Mouse (Mus musculus) midbrain, embryonic 10.5 days (tissue): ENCODE measurements at regions not wholly inside any gene's neighbourhood (a gene's known extent, or its start where the extent isn't known, plus 50 kb on each side); places are given as distances from the start of the nearest gene placed in this dataset.

Source experiments
- DNase-seq: peaks from one replicate; pipeline ENCODE4 v3.0.0-alpha.2; 2017; ENCODE audit warnings: low spot score
- H3K27ac ChIP-seq: fragments of 300-500 bp; sonication (generic); replicated peaks from 2 replicates; pipeline ENCODE4 v1.5.1; 2016; ENCODE audit warnings: mild to moderate bottlenecking
- H3K27me3 ChIP-seq: fragments of 300-500 bp; sonication (generic); 2 replicates; pipeline ENCODE4 v1.6.1; 2016; ENCODE audit warnings: low read depth, mild to moderate bottlenecking; ENCODE audit not compliant: poor library complexity, severe bottlenecking
- H3K36me3 ChIP-seq: fragments of 300-500 bp; sonication (generic); 2 replicates; pipeline ENCODE4 v1.6.1; 2016; ENCODE audit warnings: mild to moderate bottlenecking, moderate library complexity
- H3K4me1 ChIP-seq: fragments of 300-500 bp; sonication (generic); 2 replicates; pipeline ENCODE4 v1.6.1; 2016
- H3K4me3 ChIP-seq: fragments of 300-500 bp; sonication (generic); 2 replicates; pipeline ENCODE4 v1.5.1; 2016; ENCODE audit warnings: mild to moderate bottlenecking, moderate library complexity
- H3K9me3 ChIP-seq: fragments of 300-500 bp; sonication (generic); replicated peaks from 2 replicates; pipeline ENCODE4 v1.6.1; 2016; ENCODE audit warnings: mild to moderate bottlenecking
- WGBS: fragments of 180-500 bp; shearing (Covaris S2); methylation state at CpG from one replicate; pipeline ENCODE4 v1.1.7; 2016; 5-methylcytosine and 5-hydroxymethylcytosine counted together

DNA sequence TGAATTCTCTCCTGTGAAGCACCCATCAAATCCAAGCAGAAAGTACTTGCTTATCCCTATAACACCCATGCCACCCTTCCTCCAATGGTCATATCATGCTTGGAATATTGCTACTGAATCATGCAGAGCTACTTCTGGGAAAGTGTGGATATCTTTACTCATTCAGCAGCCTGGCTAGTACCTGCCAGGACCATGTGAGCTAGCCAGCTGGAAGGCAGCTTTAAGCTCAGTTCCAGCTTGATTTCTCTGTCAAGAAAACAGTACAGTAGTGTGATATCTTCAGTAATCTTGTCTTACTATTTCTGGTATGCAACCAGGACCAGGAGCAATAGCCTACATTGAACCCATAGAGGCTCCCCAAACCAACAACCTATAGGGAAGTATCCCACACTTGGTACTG lies 2883.7 kb downstream of the Poteg start:
- H3K27ac ChIP-seq = no peak overlapping the region
- no peaks in the 10 kb centered on the region for H3K36me3 ChIP-seq
- no peak overlapping the region for H3K4me3 ChIP-seq
- no peaks in the 10 kb centered on the region for H3K9me3 ChIP-seq
- H3K4me1 ChIP-seq = no peaks in the 10 kb centered on the region
- DNase-seq = no peak
- H3K27me3 ChIP-seq = no peaks in the 10 kb centered on the region

DNA sequence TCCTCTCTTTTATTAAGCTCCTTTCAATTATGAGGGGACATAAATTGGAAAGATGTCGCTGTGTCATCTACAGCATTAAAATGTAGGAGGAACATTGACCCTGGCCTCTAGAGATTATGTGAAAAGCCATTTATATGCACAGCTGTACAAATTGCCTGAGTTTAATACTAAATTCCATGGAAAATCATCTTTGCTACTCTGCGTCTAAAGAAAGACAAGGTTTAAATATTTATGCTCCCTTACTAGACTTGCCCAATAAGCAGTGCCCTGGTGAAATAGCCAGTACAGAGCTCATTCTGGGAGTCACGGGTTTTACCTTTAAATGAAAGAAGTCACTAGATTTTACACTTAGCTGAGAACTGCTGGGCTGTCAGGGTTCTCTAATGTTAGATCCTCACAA lies 2885.9 kb downstream of the Poteg start:
- DNase-seq = no peak
- Histone ChIP-seq H3K27ac (no peak overlapping the region), H3K4me1 (no peaks in the 10 kb centered on the region), H3K27me3 (no peaks in the 10 kb centered on the region), H3K4me3 (no peak overlapping the region), H3K9me3 (no peaks in the 10 kb centered on the region), H3K36me3 (no peaks in the 10 kb centered on the region)
- WGBS = 83% methylated on average over 3 of the region's 3 CpGs

DNA sequence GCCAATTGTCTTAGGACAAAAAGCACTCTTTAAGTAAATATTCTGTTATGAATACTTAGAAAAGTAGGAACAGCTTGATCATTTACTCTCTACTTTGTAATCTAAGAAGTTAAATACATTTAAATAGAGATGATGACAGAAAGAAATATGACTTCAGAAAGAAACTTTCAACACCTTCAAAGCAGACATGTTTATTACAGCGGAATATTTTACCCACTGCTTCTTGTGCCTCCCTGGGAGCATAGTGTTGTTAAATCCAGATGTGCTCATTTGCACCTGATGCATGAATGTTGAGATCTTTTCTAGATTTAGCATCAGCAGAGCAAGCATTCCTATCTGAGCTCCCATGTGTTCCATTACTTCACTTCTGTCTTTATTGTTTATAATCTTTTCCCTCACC lies 2912.0 kb downstream of the Poteg start:
- DNase-seq = no peak
- Histone ChIP-seq H3K27me3 (no peaks in the 10 kb centered on the region), H3K36me3 (no peaks in the 10 kb centered on the region), H3K4me3 (no peak overlapping the region), H3K4me1 (no peaks in the 10 kb centered on the region), H3K27ac (no peak overlapping the region), H3K9me3 (no peaks in the 10 kb centered on the region)
- WGBS = 92% methylated on average over 1 of the region's 1 CpGs

DNA sequence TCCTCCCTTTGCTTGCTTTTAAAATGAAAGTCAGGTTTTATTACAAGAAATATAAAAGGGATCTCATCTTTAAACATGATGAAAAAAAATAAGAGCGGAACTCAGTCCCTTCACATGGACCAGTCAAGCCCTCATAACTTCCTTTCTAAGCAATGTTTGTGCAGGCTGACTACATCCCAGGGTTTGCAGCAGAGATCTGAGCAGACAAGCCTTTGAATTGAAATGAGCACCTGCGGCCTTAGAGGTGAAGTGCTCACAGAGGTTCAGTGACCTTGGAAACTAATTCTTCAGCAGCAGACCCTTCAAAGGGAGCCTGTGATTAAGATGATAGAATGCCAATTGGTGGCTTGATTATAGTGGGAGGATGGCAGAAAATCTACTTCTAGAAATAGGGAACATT lies 2918.3 kb downstream of the Poteg start:
- WGBS = 80% methylated on average over 2 of the region's 2 CpGs

DNA sequence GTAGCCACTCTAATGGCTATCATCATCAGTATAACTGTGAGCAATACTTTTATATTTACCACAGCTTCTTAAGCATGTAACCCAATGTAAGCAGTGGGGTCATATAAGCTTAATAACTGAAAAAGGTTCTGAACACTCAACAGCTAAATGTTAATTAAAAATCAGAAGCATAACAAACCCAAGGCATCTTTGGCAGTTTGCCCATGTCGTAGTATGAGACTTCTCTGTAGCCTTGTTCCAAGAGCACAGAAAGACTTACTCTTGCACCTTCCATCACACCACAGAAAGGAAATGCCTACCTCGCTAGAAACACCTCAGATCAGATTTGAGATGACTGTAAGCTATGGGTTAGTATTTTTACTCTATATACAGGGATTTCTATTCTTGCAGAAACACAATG lies 2944.5 kb downstream of the Poteg start:
- no peaks in the 10 kb centered on the region for H3K9me3 ChIP-seq
- no peak overlapping the region for H3K4me3 ChIP-seq
- H3K27ac ChIP-seq = no peak overlapping the region
- H3K27me3 ChIP-seq = no peaks in the 10 kb centered on the region
- no peaks in the 10 kb centered on the region for H3K4me1 ChIP-seq
- 83% methylated on average over 2 of the region's 2 CpGs for WGBS
- no peak for DNase-seq
- H3K36me3 ChIP-seq = no peaks in the 10 kb centered on the region

More for the DNA sequence above, 2918.3 kb downstream of the Poteg start:
- Histone ChIP-seq H3K9me3 (no peaks in the 10 kb centered on the region), H3K4me3 (no peak overlapping the region), H3K27me3 (no peaks in the 10 kb centered on the region), H3K36me3 (no peaks in the 10 kb centered on the region), H3K4me1 (peaks cover 3% of the 10 kb centered on the region; the same call in 1 of the 2 replicates), H3K27ac (no peak overlapping the region)
- DNase-seq = no peak

DNA sequence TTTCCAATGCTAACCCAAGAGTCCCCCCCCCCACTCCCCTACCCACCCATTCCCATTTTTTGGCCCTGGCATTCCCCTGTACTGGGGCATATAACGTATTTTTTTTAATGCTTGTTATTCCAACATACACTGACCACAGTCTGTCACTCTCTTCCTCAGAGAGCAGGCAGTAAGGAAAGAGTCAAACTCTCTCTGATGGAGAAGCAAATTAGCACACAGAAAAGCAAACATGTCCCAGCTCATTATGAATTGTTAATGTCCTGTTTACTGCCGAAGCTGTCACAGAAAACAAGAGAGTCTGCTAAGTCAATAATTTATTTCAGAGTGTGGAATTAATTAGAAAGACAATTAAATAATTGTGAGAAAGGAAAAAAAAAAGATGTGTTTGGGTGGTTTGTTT lies 2989.1 kb upstream of the 5930422O12Rik start:
- no peaks in the 10 kb centered on the region for H3K36me3 ChIP-seq
- H3K4me1 ChIP-seq = no peaks in the 10 kb centered on the region
- no peak overlapping the region for H3K27ac ChIP-seq
- no peaks in the 10 kb centered on the region for H3K27me3 ChIP-seq
- H3K9me3 ChIP-seq = no peaks in the 10 kb centered on the region
- no peak for DNase-seq
- H3K4me3 ChIP-seq = no peak overlapping the region
- 84% methylated on average over 2 of the region's 2 CpGs for WGBS

DNA sequence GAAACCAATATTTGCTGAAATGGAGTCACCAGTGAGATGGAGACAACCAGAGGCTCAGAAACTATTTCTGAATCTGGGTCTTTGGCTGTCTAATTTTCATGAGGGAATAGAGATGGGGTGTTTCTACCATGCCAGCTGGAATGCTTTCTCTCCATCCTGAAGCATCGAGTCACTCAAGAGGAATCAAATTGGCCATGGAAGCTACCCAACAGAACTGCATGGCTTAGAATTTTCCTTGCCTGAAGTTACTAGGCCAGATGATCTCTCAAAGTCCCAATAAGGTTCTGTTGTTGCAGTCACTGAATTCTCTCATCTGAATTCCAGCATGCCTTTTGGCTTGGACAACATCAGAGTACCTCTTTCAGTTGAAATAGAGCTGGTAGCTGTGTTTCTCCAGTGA lies 2986.7 kb upstream of the 5930422O12Rik start:
- no peaks in the 10 kb centered on the region for H3K4me1 ChIP-seq
- H3K27me3 ChIP-seq = no peaks in the 10 kb centered on the region
- WGBS = 96% methylated on average over 1 of the region's 1 CpGs
- H3K36me3 ChIP-seq = no peaks in the 10 kb centered on the region
- DNase-seq = no peak
- no peaks in the 10 kb centered on the region for H3K9me3 ChIP-seq
- H3K4me3 ChIP-seq = no peak overlapping the region
- no peak overlapping the region for H3K27ac ChIP-seq

DNA sequence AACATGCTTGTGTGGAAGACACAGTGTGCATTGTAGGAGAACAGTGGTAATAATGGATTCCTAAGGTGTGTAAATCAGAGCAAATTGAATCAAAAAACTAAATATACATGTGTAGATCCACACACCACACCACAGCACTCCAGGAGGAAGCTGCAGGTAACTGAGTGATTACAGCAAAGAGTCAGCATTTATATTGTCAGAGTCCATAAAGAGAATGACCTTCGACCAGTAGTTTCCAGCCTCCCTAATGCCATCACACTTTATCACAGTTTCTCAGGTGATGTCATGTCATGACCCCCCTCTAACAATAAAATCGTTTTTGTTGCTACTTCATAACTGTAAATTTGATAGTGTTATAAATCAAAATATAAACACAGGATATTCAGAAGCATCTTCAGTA lies 2984.6 kb upstream of the 5930422O12Rik start:
- H3K4me1 ChIP-seq = no peaks in the 10 kb centered on the region
- no peaks in the 10 kb centered on the region for H3K27me3 ChIP-seq
- no peak for DNase-seq
- H3K4me3 ChIP-seq = no peak overlapping the region
- no peaks in the 10 kb centered on the region for H3K9me3 ChIP-seq
- WGBS = 73% methylated on average over 2 of the region's 2 CpGs
- no peaks in the 10 kb centered on the region for H3K36me3 ChIP-seq
- H3K27ac ChIP-seq = no peak overlapping the region

DNA sequence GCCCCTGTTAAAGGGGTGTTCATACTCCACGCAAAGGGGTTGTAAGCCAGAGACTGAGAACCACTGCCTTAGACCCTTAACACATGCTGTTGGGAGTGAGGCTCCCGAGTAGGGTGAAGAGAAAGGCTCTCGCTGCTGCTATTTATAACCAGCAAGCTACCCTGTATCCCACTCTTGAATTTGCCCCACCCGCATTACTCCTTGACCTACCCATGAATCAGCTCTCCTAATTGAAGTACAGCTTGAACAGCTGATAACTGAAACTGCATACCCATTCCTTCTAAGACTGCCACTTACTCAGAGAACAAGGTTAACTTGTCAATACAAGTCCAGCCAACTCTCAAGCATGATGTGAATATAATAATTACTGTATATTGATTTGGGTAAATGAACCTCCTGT lies 2984.2 kb upstream of the 5930422O12Rik start:
- Histone ChIP-seq H3K36me3 (no peaks in the 10 kb centered on the region), H3K4me3 (no peak overlapping the region), H3K4me1 (no peaks in the 10 kb centered on the region), H3K27me3 (no peaks in the 10 kb centered on the region), H3K9me3 (no peaks in the 10 kb centered on the region), H3K27ac (no peak overlapping the region)
- 93% methylated on average over 4 of the region's 4 CpGs for WGBS
- DNase-seq = no peak

DNA sequence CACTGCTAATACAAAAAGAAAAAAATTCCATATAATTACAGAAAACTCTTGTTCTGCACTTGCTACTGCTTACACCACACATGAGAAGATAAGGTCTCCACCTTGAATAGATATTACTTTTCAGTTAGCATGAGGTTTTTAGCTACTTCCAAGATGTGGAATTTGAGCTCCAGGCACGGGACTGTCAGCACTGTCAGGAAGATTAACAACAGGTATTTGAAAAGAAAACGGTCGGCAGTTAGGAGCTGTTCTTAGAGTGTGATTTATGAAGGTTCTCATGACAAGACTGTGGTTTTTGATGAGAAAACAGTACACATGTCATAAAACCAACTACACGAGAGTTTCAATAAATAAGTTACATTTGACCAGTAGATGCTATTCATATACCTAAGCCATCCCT lies 2970.4 kb upstream of the 5930422O12Rik start:
- no peak for DNase-seq
- H3K27ac ChIP-seq = no peak overlapping the region
- no peaks in the 10 kb centered on the region for H3K27me3 ChIP-seq
- no peaks in the 10 kb centered on the region for H3K36me3 ChIP-seq
- no peaks in the 10 kb centered on the region for H3K9me3 ChIP-seq
- 88% methylated on average over 4 of the region's 4 CpGs for WGBS
- H3K4me3 ChIP-seq = no peak overlapping the region
- H3K4me1 ChIP-seq = no peaks in the 10 kb centered on the region

DNA sequence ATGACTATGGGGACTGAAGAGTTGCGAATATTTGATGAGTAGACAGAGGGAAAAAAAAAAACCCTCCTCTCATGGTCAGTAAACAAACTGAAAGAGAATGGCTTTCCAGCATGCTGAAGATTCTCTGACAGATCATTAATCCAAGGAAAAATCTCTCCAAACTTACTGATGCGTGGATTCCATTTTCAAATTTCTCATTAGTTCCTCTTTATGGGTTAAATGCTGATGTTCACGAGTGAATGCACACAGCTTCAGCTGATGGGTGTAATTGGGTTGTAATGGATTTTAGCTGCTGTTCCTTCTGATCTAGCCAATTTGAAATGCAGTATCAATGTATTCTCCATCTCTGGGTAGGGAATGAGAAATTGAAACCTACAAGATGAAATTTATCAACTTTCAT lies 2945.6 kb upstream of the 5930422O12Rik start:
- DNase-seq = no peak
- 78% methylated on average over 3 of the region's 3 CpGs for WGBS
- Histone ChIP-seq H3K4me3 (no peak overlapping the region), H3K4me1 (no peaks in the 10 kb centered on the region), H3K9me3 (no peaks in the 10 kb centered on the region), H3K27ac (no peak overlapping the region), H3K27me3 (no peaks in the 10 kb centered on the region), H3K36me3 (no peaks in the 10 kb centered on the region)

DNA sequence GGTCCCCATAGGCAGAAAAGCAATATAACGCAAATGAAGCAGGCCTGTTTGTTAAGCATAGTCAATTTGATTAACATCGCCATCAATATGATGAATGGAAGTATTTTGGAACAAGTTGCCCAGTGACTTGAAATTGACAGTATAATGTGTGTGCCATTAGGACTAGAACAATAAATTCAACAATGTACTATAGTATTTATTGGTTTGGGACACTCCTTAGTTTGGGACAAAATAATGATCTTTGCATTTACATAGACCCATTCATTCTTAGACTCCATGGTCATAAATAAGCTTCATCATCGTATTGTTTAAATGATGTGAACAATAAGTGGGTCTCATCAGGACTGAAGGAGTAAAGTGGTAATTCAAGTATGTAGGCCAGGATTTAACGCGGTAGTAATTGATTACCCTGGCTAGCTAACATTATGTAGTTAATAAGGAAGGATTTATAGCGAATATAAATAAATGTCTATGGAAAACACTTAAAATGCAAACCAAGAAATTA lies 2933.6 kb upstream of the 5930422O12Rik start:
- Histone ChIP-seq H3K27me3 (no peaks in the 10 kb centered on the region), H3K36me3 (no peaks in the 10 kb centered on the region), H3K4me3 (no peak overlapping the region), H3K9me3 (no peaks in the 10 kb centered on the region), H3K4me1 (no peaks in the 10 kb centered on the region), H3K27ac (no peak overlapping the region)
- WGBS = 92% methylated on average over 6 of the region's 6 CpGs
- no peak for DNase-seq

DNA sequence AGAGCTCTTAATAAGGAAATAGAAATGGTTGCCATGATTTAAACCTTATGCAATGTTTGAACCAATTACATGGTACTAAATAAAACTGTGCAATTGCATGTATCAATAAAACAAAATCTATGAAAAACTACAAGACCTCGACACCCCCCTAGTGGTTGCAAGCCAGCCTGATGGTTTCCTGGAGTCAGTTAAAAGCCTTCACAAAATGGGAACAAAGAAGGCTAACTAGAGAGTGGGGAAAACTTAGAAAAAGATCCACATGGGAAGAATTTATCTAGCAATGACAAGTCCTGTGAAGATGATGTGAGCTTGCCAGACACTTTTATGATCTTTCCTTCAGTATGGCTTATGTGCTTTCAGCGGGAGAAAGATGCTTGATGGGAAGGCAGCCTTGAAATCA lies 2926.3 kb upstream of the 5930422O12Rik start:
- WGBS = 81% methylated on average over 2 of the region's 2 CpGs
- no peak for DNase-seq
- Histone ChIP-seq H3K9me3 (no peaks in the 10 kb centered on the region), H3K4me1 (no peaks in the 10 kb centered on the region), H3K27me3 (no peaks in the 10 kb centered on the region), H3K36me3 (no peaks in the 10 kb centered on the region), H3K27ac (no peak overlapping the region), H3K4me3 (no peak overlapping the region)

DNA sequence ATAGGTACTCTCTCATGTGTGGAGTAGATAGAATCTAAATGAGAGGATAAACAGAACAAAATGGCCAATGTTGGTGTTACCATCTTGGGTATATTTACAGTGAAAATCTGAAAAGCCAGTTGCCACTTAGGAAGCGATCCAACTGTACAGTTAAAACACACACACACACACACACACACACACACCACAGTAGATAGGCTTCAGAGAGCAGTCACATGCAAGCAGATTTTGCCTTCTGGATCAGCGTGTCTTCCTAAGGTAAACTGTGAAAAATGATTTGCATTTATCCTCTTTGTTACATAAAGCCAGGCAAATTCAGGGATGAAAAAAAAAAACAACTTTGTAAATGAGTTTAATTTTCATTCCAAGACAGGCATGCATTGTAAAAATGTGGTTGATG lies 2917.2 kb upstream of the 5930422O12Rik start:
- Histone ChIP-seq H3K4me3 (no peak overlapping the region), H3K9me3 (no peaks in the 10 kb centered on the region), H3K27ac (no peak overlapping the region), H3K27me3 (no peaks in the 10 kb centered on the region), H3K4me1 (no peaks in the 10 kb centered on the region), H3K36me3 (no peaks in the 10 kb centered on the region)
- DNase-seq = no peak
- WGBS = 92% methylated on average over 2 of the region's 2 CpGs
